Mouse (Mus musculus) lung, postnatal 0 days (tissue): ENCODE results near the gene Hipk3.

Experiments
- CTCF ChIP-seq: IDR thresholded peaks from 2 replicates; pipeline ENCODE4 v1.5.1; 2016; ENCODE audit warnings: antibody characterized with exemption, mild to moderate bottlenecking
- EP300 ChIP-seq: IDR thresholded peaks from 2 replicates; pipeline ENCODE4 v1.6.1; 2016; ENCODE audit warnings: antibody characterized with exemption, mild to moderate bottlenecking, control low read depth

DNA sequence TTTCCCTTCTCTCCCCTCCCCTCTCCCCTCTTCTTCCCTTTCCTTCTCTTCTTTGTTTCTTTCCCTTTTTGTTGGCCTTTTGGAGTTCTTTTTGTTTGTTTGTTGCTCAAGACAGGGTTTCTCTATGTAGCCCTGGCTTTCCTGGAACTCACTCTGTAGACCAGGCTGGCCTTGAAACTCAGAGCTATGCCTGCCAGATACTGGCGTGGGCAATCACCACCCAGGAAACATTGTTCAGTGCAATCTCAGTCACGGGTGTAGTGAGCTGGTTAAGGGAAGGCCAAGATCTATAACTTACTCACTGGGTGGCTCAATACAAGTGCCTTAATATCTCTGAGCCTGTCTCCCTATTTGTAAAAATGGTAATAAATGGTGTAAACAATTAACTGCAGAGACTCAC lies 46.0 kb upstream of the Hipk3 start:
- no peak for TF ChIP-seq CTCF
- no peak for TF ChIP-seq EP300
